Mouse (Mus musculus) granulocyte monocyte progenitor cell, adult 5-6 weeks (primary cell): ENCODE results near the gene Eef1akmt2. TPM values are rescaled to one million over a fixed set of nuclear protein-coding genes. Genes with fewer than 3 reads are reported as not detected.

Experiments
- ATAC-seq: replicated peaks from 2 replicates; pipeline ENCODE4 v1.8.0; 2016; ENCODE audit warnings: mild to moderate bottlenecking, moderate TSS enrichment, inconsistent platforms; ENCODE audit not compliant: poor library complexity, severe bottlenecking
- total RNA-seq, 2 experiments: library from RNA; stranded (forward) in 1 of 2; stranded (reverse) in 1 of 2; fragments of 200-712, 200-1000 nt in 1 of 2; fragments of >200 nt in 1 of 2; fragmentation: Nextera tagmentation in 1 of 2; gene quantifications; 2 replicates each; pipeline ENCODE4 v1.2.3; 2014 to 2017

The Eef1akmt2 gene
- total RNA-seq, 2 experiments from 2014 or later: 22.1 to 61.2 TPM

GRCm38 (mm10) chr7:132795141-132795540, 57.3 kb downstream of the Eef1akmt2 start:
- ATAC-seq: no peak

- 0 out of 2 replicates have a peak, but pooled peaks have one; percentile 26 for ATAC-seq
Measured at GRCm38 (mm10) chr7:132793467-132793866, 59.0 kb downstream of the Eef1akmt2 start.

- no peak for ATAC-seq
Measured at GRCm38 (mm10) chr7:132790447-132791219, 61.8 kb downstream of the Eef1akmt2 start.

GRCm38 (mm10) chr7:132788826-132789225, 63.6 kb downstream of the Eef1akmt2 start:
- no peak for ATAC-seq

- ATAC-seq: peak; percentile 63
Measured at GRCm38 (mm10) chr7:132787496-132788190, 64.8 kb downstream of the Eef1akmt2 start.

- no peak for ATAC-seq
Measured at GRCm38 (mm10) chr7:132787022-132787421, 65.5 kb downstream of the Eef1akmt2 start.

GRCm38 (mm10) chr7:132786522-132786921, 66.0 kb downstream of the Eef1akmt2 start:
- 0 out of 2 replicates have a peak, but pooled peaks have one; percentile 12 for ATAC-seq

GRCm38 (mm10) chr7:132786011-132786410, 66.5 kb downstream of the Eef1akmt2 start:
- no peak for ATAC-seq

- ATAC-seq: no peak
Measured at GRCm38 (mm10) chr7:132784101-132784500, 68.4 kb downstream of the Eef1akmt2 start.

GRCm38 (mm10) chr7:132781850-132782249, 70.6 kb downstream of the Eef1akmt2 start:
- ATAC-seq: no peak

- no peak for ATAC-seq
Measured at GRCm38 (mm10) chr7:132781130-132781814, 71.2 kb downstream of the Eef1akmt2 start.

GRCm38 (mm10) chr7:132780611-132781010, 71.9 kb downstream of the Eef1akmt2 start:
- ATAC-seq: no peak

- ATAC-seq: no peak
Measured at GRCm38 (mm10) chr7:132778630-132779029, 73.8 kb downstream of the Eef1akmt2 start.

GRCm38 (mm10) chr7:132777728-132778453, 74.6 kb downstream of the Eef1akmt2 start:
- no peak for ATAC-seq

Other genes starting within 250 kb of the Eef1akmt2 start
- gene Lhpp, start 242.0 kb downstream of the Eef1akmt2 start, total RNA-seq (2014; fragmentation: Nextera tagmentation): 11.5 and 13.8 TPM in 2 replicates
- 7.3 and 9.3 TPM in 2 replicates for gene Lhpp, start 242.0 kb downstream of the Eef1akmt2 start, total RNA-seq (2017)
- gene Fam53b, start 38.8 kb downstream of the Eef1akmt2 start, total RNA-seq (2014; fragmentation: Nextera tagmentation): 20.1 and 27.7 TPM in 2 replicates
- 11.1 and 12.5 TPM in 2 replicates for gene Fam53b, start 38.8 kb downstream of the Eef1akmt2 start, total RNA-seq (2017)
- gene Abraxas2, start 6.6 kb upstream of the Eef1akmt2 start, total RNA-seq (2014; fragmentation: Nextera tagmentation): 43.0 and 44.0 TPM in 2 replicates
- 36.1 and 40.2 TPM in 2 replicates for gene Abraxas2, start 6.6 kb upstream of the Eef1akmt2 start, total RNA-seq (2017)
- 18.8 and 21.6 TPM in 2 replicates for gene Zranb1, start 78.5 kb upstream of the Eef1akmt2 start, total RNA-seq (2014; fragmentation: Nextera tagmentation)
- gene Zranb1, start 78.5 kb upstream of the Eef1akmt2 start, total RNA-seq (2017): 46.8 and 70.1 TPM in 2 replicates